Mouse (Mus musculus) kidney, adult 2 months (tissue): ENCODE results near the gene Pla2g4d.

Source experiments
- CTCF ChIP-seq: fragments of 200-500 bp; conservative IDR thresholded peaks from 2 replicates; pipeline ENCODE4 v1.5.1; 2011; ENCODE audit warnings: low read depth, mild to moderate bottlenecking, control low read depth, low read length, moderate library complexity, mixed read lengths; ENCODE audit not compliant: insufficient read depth, insufficient read length
- POLR2A ChIP-seq: fragments of 200-500 bp; IDR thresholded peaks from one replicate; pipeline ENCODE4 v1.6.1; 2011; ENCODE audit warnings: low read depth, low read length, control low read depth

- no peak for TF ChIP-seq CTCF
- TF ChIP-seq POLR2A, result no peak
These were observed 23.5 kb downstream of the Pla2g4d start for GRCm38 (mm10) chr2:120265523-120265922.
